Mouse (Mus musculus): ENCODE data around the gene Lrrc55. TPM values are rescaled to one million over a fixed set of nuclear protein-coding genes. Genes with fewer than 3 reads are reported as not detected.

Lrrc55 gene
- polyA plus RNA-seq, 1 experiment from 2014 or later, result 2.3 TPM

- Histone ChIP-seq H3K4me3 (ENCODE audit: low read depth, low read length) (no peak overlapping the region), H3K4me2 (ENCODE audit: low read depth, low read length) (no peak overlapping the region), H3K9me3 (ENCODE audit: control insufficient read depth, low read length) (no peaks in the 10 kb centered on the region), H3K4me1 (ENCODE audit: control insufficient read depth, insufficient read depth, low read length) (no peaks in the 10 kb centered on the region), H3K36me3 (ENCODE audit: control insufficient read depth, insufficient read depth, low read length) (no peaks in the 10 kb centered on the region), H3K9ac (ENCODE audit: low read depth, low read length) (no peak overlapping the region), H3K27ac (replicated peaks; ENCODE audit: low read depth, low read length) (no peak overlapping the region), H3K27me3 (replicated peaks; ENCODE audit: control insufficient read depth, insufficient read depth, low read length) (no peaks in the 10 kb centered on the region)
- no peak for ATAC-seq (ENCODE audit: low read depth)
- no peak for DNase-seq (ENCODE audit: low spot score)
These were observed 56.2 kb downstream of the Lrrc55 start for GRCm38 (mm10) chr2:85140833-85141232.

DNA sequence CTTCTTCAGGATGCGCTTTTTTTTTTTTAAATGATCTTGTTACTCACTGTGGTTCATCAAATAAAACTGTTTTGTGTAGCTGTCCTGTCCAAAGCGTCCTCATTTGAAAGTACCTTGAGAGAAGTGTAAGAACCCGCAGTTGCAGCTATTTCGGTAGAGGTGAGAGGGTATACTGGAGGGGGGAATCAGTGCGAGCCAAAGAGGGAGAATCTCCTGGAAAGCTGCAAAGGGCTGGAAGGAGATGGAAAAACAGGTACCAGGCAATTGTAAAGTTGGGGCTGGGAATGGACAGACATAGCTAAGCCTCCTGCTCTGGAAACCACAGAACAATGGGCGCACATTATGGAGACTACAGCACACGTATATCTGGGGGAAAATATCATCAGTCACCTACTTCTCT, 57.2 kb downstream of the Lrrc55 start:
- Histone ChIP-seq H3K9ac (ENCODE audit: low read depth, low read length) (no peak overlapping the region), H3K4me3 (ENCODE audit: low read depth, low read length) (no peak overlapping the region), H3K9me3 (ENCODE audit: control insufficient read depth, low read length) (no peaks in the 10 kb centered on the region), H3K27ac (replicated peaks; ENCODE audit: low read depth, low read length) (no peak overlapping the region), H3K27me3 (replicated peaks; ENCODE audit: control insufficient read depth, insufficient read depth, low read length) (no peaks in the 10 kb centered on the region), H3K36me3 (ENCODE audit: control insufficient read depth, insufficient read depth, low read length) (no peaks in the 10 kb centered on the region), H3K4me2 (ENCODE audit: low read depth, low read length) (no peak overlapping the region; the same call in 1 of the 2 replicates), H3K4me1 (ENCODE audit: control insufficient read depth, insufficient read depth, low read length) (no peaks in the 10 kb centered on the region)
- no peak for ATAC-seq (ENCODE audit: low read depth)
- no peak for DNase-seq (ENCODE audit: low spot score)
- 70% methylated on average over 7 of the region's 7 CpGs for WGBS

- H3K27ac ChIP-seq (replicated peaks; ENCODE audit: low read depth, low read length), result no peak overlapping the region
- no peak for ATAC-seq (ENCODE audit: low read depth)
These were observed 57.6 kb downstream of the Lrrc55 start for GRCm38 (mm10) chr2:85139393-85139792.

GRCm38 (mm10) chr2:85138143-85138542, 58.9 kb downstream of the Lrrc55 start:
- H3K27ac ChIP-seq (replicated peaks; ENCODE audit: low read depth, low read length), result 0 out of 2 replicates have a peak overlapping the region, but pooled peaks have one; percentile 22
- no peak for ATAC-seq (ENCODE audit: low read depth)
- peak overlapping the region; percentile 21; the same call in 1 of the 2 replicates for H3K4me3 ChIP-seq (ENCODE audit: low read depth, low read length)

More at GRCm38 (mm10) chr2:85139393-85139792, 57.6 kb downstream of the Lrrc55 start:
- H3K9ac ChIP-seq (ENCODE audit: low read depth, low read length), result no peak overlapping the region
- 67% methylated on average over 4 of the region's 4 CpGs for WGBS
- H3K4me1 ChIP-seq (ENCODE audit: control insufficient read depth, insufficient read depth, low read length), result no peaks in the 10 kb centered on the region
- no peaks in the 10 kb centered on the region for H3K27me3 ChIP-seq (replicated peaks; ENCODE audit: control insufficient read depth, insufficient read depth, low read length)
- H3K4me2 ChIP-seq (ENCODE audit: low read depth, low read length), result no peak overlapping the region
- no peaks in the 10 kb centered on the region for H3K36me3 ChIP-seq (ENCODE audit: control insufficient read depth, insufficient read depth, low read length)
- no peaks in the 10 kb centered on the region for H3K9me3 ChIP-seq (ENCODE audit: control insufficient read depth, low read length)
- no peak for DNase-seq (ENCODE audit: low spot score)
- no peak overlapping the region for H3K4me3 ChIP-seq (ENCODE audit: low read depth, low read length)

DNA sequence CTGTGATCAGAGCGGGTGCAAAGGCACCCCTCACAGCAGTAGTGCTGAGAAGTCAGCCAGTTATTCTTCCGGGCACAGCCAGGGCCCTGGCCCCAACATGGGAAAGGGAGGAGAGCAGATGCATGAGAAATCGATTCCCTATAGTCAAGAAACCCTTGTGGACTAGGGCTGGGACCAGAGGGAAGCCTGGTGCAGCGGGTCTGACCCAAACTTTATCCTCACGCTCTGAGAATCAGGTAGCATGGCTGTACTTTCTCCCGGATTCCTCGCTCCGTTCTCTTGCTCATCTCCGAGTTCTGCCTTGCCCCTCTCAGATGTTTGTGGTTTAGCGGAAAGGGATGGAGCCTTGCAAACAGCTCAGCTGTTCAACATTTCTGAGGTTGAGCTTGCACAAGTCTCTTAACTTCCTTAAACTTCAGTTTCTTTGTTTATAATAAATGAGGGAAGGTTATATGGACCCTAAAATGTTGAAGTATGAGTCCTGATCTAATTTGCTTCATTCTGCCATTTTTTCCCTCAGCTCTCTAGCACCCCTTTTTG, 59.3 kb downstream of the Lrrc55 start:
- ATAC-seq (ENCODE audit: low read depth) (no peak), DNase-seq (ENCODE audit: low spot score) (no peak)
- H3K9me3 ChIP-seq (ENCODE audit: control insufficient read depth, low read length), result no peaks in the 10 kb centered on the region
- H3K4me1 ChIP-seq (ENCODE audit: control insufficient read depth, insufficient read depth, low read length), result no peaks in the 10 kb centered on the region
- H3K27me3 ChIP-seq (replicated peaks; ENCODE audit: control insufficient read depth, insufficient read depth, low read length), result no peaks in the 10 kb centered on the region
- H3K4me3 ChIP-seq (ENCODE audit: low read depth, low read length), result peak overlapping the region; percentile 21; the same call in 1 of the 2 replicates
- no peak overlapping the region for H3K4me2 ChIP-seq (ENCODE audit: low read depth, low read length)
- no peak overlapping the region for H3K9ac ChIP-seq (ENCODE audit: low read depth, low read length)
- H3K36me3 ChIP-seq (ENCODE audit: control insufficient read depth, insufficient read depth, low read length), result no peaks in the 10 kb centered on the region
- H3K27ac ChIP-seq (replicated peaks; ENCODE audit: low read depth, low read length), result 0 out of 2 replicates have a peak overlapping the region, but pooled peaks have one; percentile 22
- WGBS, result 60% methylated on average over 10 of the region's 10 CpGs

More at GRCm38 (mm10) chr2:85138143-85138542, 58.9 kb downstream of the Lrrc55 start:
- WGBS, result 28% methylated on average over 2 of the region's 2 CpGs
- no peak overlapping the region for H3K4me2 ChIP-seq (ENCODE audit: low read depth, low read length)
- H3K27me3 ChIP-seq (replicated peaks; ENCODE audit: control insufficient read depth, insufficient read depth, low read length), result no peaks in the 10 kb centered on the region
- H3K9me3 ChIP-seq (ENCODE audit: control insufficient read depth, low read length), result no peaks in the 10 kb centered on the region
- DNase-seq (ENCODE audit: low spot score), result no peak
- no peaks in the 10 kb centered on the region for H3K36me3 ChIP-seq (ENCODE audit: control insufficient read depth, insufficient read depth, low read length)
- H3K4me1 ChIP-seq (ENCODE audit: control insufficient read depth, insufficient read depth, low read length), result no peaks in the 10 kb centered on the region
- no peak overlapping the region for H3K9ac ChIP-seq (ENCODE audit: low read depth, low read length)

- no peaks in the 10 kb centered on the region for H3K4me1 ChIP-seq (ENCODE audit: control insufficient read depth, insufficient read depth, low read length)
- no peaks in the 10 kb centered on the region for H3K36me3 ChIP-seq (ENCODE audit: control insufficient read depth, insufficient read depth, low read length)
- no peaks in the 10 kb centered on the region for H3K27me3 ChIP-seq (replicated peaks; ENCODE audit: control insufficient read depth, insufficient read depth, low read length)
- WGBS, result 77% methylated on average over 21 of the region's 21 CpGs
- H3K9me3 ChIP-seq (ENCODE audit: control insufficient read depth, low read length), result no peaks in the 10 kb centered on the region
- H3K27ac ChIP-seq (replicated peaks; ENCODE audit: low read depth, low read length), result no peak overlapping the region
- H3K4me3 ChIP-seq (ENCODE audit: low read depth, low read length), result peak overlapping the region; percentile 21
- H3K9ac ChIP-seq (ENCODE audit: low read depth, low read length), result peak overlapping the region; percentile 37; the same call in 1 of the 2 replicates
- DNase-seq (ENCODE audit: low spot score) (no peak), ATAC-seq (ENCODE audit: low read depth) (no peak)
- H3K4me2 ChIP-seq (ENCODE audit: low read depth, low read length), result no peak overlapping the region
These were observed 60.0 kb downstream of the Lrrc55 start for GRCm38 (mm10) chr2:85136831-85137520.

GRCm38 (mm10) chr2:85136089-85136488, 60.9 kb downstream of the Lrrc55 start, which contains the start of gene Aplnr:
Gene Aplnr (plus strand): TSS chr2:85136225.
- Histone ChIP-seq H3K4me3 (ENCODE audit: low read depth, low read length) (peak within 1 kb of the TSS; percentile 21), H3K4me1 (ENCODE audit: control insufficient read depth, insufficient read depth, low read length) (no peaks in the 10 kb centered on the region), H3K36me3 (ENCODE audit: control insufficient read depth, insufficient read depth, low read length) (no peaks in the 10 kb centered on the region), H3K27ac (replicated peaks; ENCODE audit: low read depth, low read length) (no peak within 1 kb of the TSS), H3K4me2 (ENCODE audit: low read depth, low read length) (no peak within 1 kb of the TSS), H3K27me3 (replicated peaks; ENCODE audit: control insufficient read depth, insufficient read depth, low read length) (no peaks in the 10 kb centered on the region), H3K9ac (ENCODE audit: low read depth, low read length) (peak within 1 kb of the TSS; percentile 37; the same call in 1 of the 2 replicates), H3K9me3 (ENCODE audit: control insufficient read depth, low read length) (no peaks in the 10 kb centered on the region)
- 1% methylated on average over 4 of the region's 4 CpGs for WGBS
- ATAC-seq (ENCODE audit: low read depth) (peak; percentile 61; the same call in 1 of the 2 replicates), DNase-seq (ENCODE audit: low spot score) (peak; percentile 64)

DNA sequence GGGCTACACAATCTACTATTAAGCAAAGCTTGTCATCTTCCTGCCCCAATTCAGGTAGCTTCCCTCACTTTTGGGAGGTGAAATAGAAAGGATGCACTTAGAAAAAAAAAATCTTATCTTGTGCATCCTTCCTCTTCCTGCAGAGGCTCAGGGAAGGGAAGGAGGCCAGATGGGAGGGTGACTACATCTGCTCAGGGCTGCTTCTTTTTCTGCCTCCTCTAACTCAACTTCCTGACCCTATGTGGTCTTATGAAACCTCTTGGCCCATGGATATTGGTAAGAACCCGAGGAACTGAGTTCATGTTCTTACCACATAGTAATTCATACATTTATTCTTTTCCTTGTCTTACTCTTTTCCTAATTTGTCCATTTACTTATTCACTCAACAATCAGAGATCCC, 61.9 kb downstream of the Lrrc55 start:
- no peak overlapping the region for H3K4me3 ChIP-seq (ENCODE audit: low read depth, low read length)
- no peaks in the 10 kb centered on the region for H3K9me3 ChIP-seq (ENCODE audit: control insufficient read depth, low read length)
- no peak overlapping the region for H3K27ac ChIP-seq (replicated peaks; ENCODE audit: low read depth, low read length)
- H3K9ac ChIP-seq (ENCODE audit: low read depth, low read length), result no peak overlapping the region
- DNase-seq (ENCODE audit: low spot score), result no peak
- H3K36me3 ChIP-seq (ENCODE audit: control insufficient read depth, insufficient read depth, low read length), result no peaks in the 10 kb centered on the region
- no peak for ATAC-seq (ENCODE audit: low read depth)
- no peaks in the 10 kb centered on the region for H3K27me3 ChIP-seq (replicated peaks; ENCODE audit: control insufficient read depth, insufficient read depth, low read length)
- H3K4me2 ChIP-seq (ENCODE audit: low read depth, low read length), result no peak overlapping the region
- H3K4me1 ChIP-seq (ENCODE audit: control insufficient read depth, insufficient read depth, low read length), result no peaks in the 10 kb centered on the region
- 40% methylated on average over 1 of the region's 1 CpGs for WGBS

Data from embryonic facial prominence, embryonic 14.5 days (tissue).